Mouse (Mus musculus) frontal cortex, postnatal 36 days (tissue): Measurements from ENCODE around the gene Hes3.

Source experiments
- DNase-seq, 2 experiments: peaks; one replicate each; pipeline ENCODE4 v3.0.0; 2022; ENCODE audit warnings: low spot score in 2 of 2

Gene Hes3

GRCm38 (mm10) chr4:152291562-152291961, at the start of gene Hes3:
Hes3 (minus strand) TSS chr4:152291662.
- DNase-seq: no peak

- no peak for DNase-seq
Measured at GRCm38 (mm10) chr4:152340584-152341284, 49.3 kb upstream of the Hes3 start.

GRCm38 (mm10) chr4:152339293-152339790, 47.9 kb upstream of the Hes3 start:
- no peak for DNase-seq

- DNase-seq: peak; percentile 64 to 73
Measured at GRCm38 (mm10) chr4:152338419-152339292, 47.2 kb upstream of the Hes3 start, which contains the start of gene Chd5. Chd5 (plus strand) TSS chr4:152338651.

GRCm38 (mm10) chr4:152337772-152338171, 46.3 kb upstream of the Hes3 start:
- DNase-seq: no peak

GRCm38 (mm10) chr4:152333587-152333986, 42.1 kb upstream of the Hes3 start:
- DNase-seq: no peak

- DNase-seq: peak in 1 of 2 experiments; percentile 77
Measured at GRCm38 (mm10) chr4:152332952-152333351, 41.5 kb upstream of the Hes3 start.

GRCm38 (mm10) chr4:152328691-152329090, 37.2 kb upstream of the Hes3 start:
- DNase-seq: no peak

- DNase-seq: no peak
Measured at GRCm38 (mm10) chr4:152326543-152326942, 35.1 kb upstream of the Hes3 start.

GRCm38 (mm10) chr4:152325574-152326411, 34.3 kb upstream of the Hes3 start, which contains the start of gene Rpl22:
Rpl22 (plus strand) TSS chr4:152325742.
- peak; percentile 94 to 97 for DNase-seq

GRCm38 (mm10) chr4:152324641-152325562, 33.4 kb upstream of the Hes3 start:
- DNase-seq: no peak

GRCm38 (mm10) chr4:152321464-152321863, 30.0 kb upstream of the Hes3 start:
- no peak for DNase-seq

- DNase-seq: peak; percentile 55 to 59
Measured at GRCm38 (mm10) chr4:152318517-152319234, 27.2 kb upstream of the Hes3 start, which contains the start of gene Rnf207. Rnf207 (minus strand) TSS chr4:152318993.

- DNase-seq: no peak
Measured at GRCm38 (mm10) chr4:152317631-152318033, 26.2 kb upstream of the Hes3 start.

- DNase-seq: peak in 1 of 2 experiments; percentile 26
Measured at GRCm38 (mm10) chr4:152315498-152316213, 24.2 kb upstream of the Hes3 start.

- DNase-seq: no peak
Measured at GRCm38 (mm10) chr4:152313934-152314333, 22.5 kb upstream of the Hes3 start.

GRCm38 (mm10) chr4:152313211-152313632, 21.8 kb upstream of the Hes3 start:
- peak in 1 of 2 experiments; percentile 35 for DNase-seq

- no peak for DNase-seq
Measured at GRCm38 (mm10) chr4:152312186-152312585, 20.7 kb upstream of the Hes3 start.

GRCm38 (mm10) chr4:152307542-152307941, 16.1 kb upstream of the Hes3 start:
- DNase-seq: no peak
